Mouse (Mus musculus) myocyte (in vitro differentiated cells): ENCODE measurements around the gene Tmem254a.
"Not testable (repeated sequence)": the region's sequence is repeated elsewhere in the genome, so short reads cannot be mapped to it uniquely, and the experiment has no call there.

Source experiments
- MYOG ChIP-seq, 3 experiments: IDR thresholded peaks; one replicate each; pipeline ENCODE4 v1.6.1; 2011; ENCODE audit warnings: control low read depth in 2 of 3, low read depth in 2 of 3, mild to moderate bottlenecking in 2 of 3; ENCODE audit not compliant: insufficient read length in 2 of 3, control insufficient read depth in 1 of 3, insufficient read depth in 1 of 3
- POLR2A ChIP-seq: IDR thresholded peaks from one replicate; pipeline ENCODE4 v1.6.1; 2011; ENCODE audit warnings: low read depth, mild to moderate bottlenecking, control low read depth, moderate library complexity; ENCODE audit not compliant: insufficient read length
- TCF12 ChIP-seq: IDR thresholded peaks from one replicate; pipeline ENCODE4 v1.6.1; 2011; ENCODE audit warnings: mild to moderate bottlenecking, control low read depth; ENCODE audit not compliant: poor library complexity, insufficient read depth, severe bottlenecking

- not testable (repeated sequence) for TF ChIP-seq MYOG (IDR thresholded peaks at IDR 0.05; ENCODE audit: control insufficient read depth in 1 of 3, insufficient read depth in 1 of 3, insufficient read length in 2 of 3, low read depth in 2 of 3); TCF12; POLR2A
These were observed 8.9 kb downstream of the Tmem254a start for GRCm38 (mm10) chr14:25918427-25919170.
